Mouse (Mus musculus): Measurements from ENCODE around the gene Prkca.

Prkca gene

GRCm38 (mm10) chr11:108039761-108040160 is 304.0 kb downstream of the Prkca start:
- no peak for DNase-seq

- DNase-seq, result no peak
Measured at GRCm38 (mm10) chr11:108038989-108039388, 304.7 kb downstream of the Prkca start.

- DNase-seq, result no peak
Measured at GRCm38 (mm10) chr11:108036339-108036738, 307.4 kb downstream of the Prkca start.

- DNase-seq, result no peak
Measured at GRCm38 (mm10) chr11:108035761-108036160, 308.0 kb downstream of the Prkca start.

GRCm38 (mm10) chr11:108034376-108034775 is 309.4 kb downstream of the Prkca start:
- no peak for DNase-seq

GRCm38 (mm10) chr11:108032568-108032967 is 311.2 kb downstream of the Prkca start:
- DNase-seq, result no peak

- DNase-seq, result no peak
Measured at GRCm38 (mm10) chr11:108030956-108031604, 312.6 kb downstream of the Prkca start.

GRCm38 (mm10) chr11:108029321-108029720 is 314.4 kb downstream of the Prkca start:
- DNase-seq, result no peak

GRCm38 (mm10) chr11:108028398-108028797 is 315.3 kb downstream of the Prkca start:
- DNase-seq, result no peak

GRCm38 (mm10) chr11:108025726-108026425 is 317.9 kb downstream of the Prkca start:
- DNase-seq, result no peak

GRCm38 (mm10) chr11:108023188-108023587 is 320.5 kb downstream of the Prkca start:
- no peak for DNase-seq

GRCm38 (mm10) chr11:108020889-108021288 is 322.8 kb downstream of the Prkca start:
- DNase-seq, result no peak

GRCm38 (mm10) chr11:108015284-108015683 is 328.4 kb downstream of the Prkca start:
- DNase-seq, result no peak

GRCm38 (mm10) chr11:108013390-108013789 is 330.3 kb downstream of the Prkca start:
- no peak for DNase-seq

- DNase-seq, result no peak
Measured at GRCm38 (mm10) chr11:108010465-108010864, 333.3 kb downstream of the Prkca start.

- DNase-seq, result peak; percentile 54
Measured at GRCm38 (mm10) chr11:107998891-107999290, 344.8 kb downstream of the Prkca start.

GRCm38 (mm10) chr11:107996896-107997670 is 346.6 kb downstream of the Prkca start:
- no peak for DNase-seq

- DNase-seq, result peak; percentile 55
Measured at GRCm38 (mm10) chr11:107994487-107994886, 349.2 kb downstream of the Prkca start.

GRCm38 (mm10) chr11:107993792-107994191 is 349.9 kb downstream of the Prkca start:
- DNase-seq, result no peak

GRCm38 (mm10) chr11:107992500-107992899 is 351.2 kb downstream of the Prkca start:
- DNase-seq, result peak; percentile 64

GRCm38 (mm10) chr11:107991990-107992389 is 351.7 kb downstream of the Prkca start:
- peak; percentile 75 for DNase-seq

- DNase-seq, result no peak
Measured at GRCm38 (mm10) chr11:107989241-107989640, 354.5 kb downstream of the Prkca start.

GRCm38 (mm10) chr11:107985941-107986340 is 357.8 kb downstream of the Prkca start:
- DNase-seq, result peak; percentile 47

GRCm38 (mm10) chr11:107983883-107984282 is 359.8 kb downstream of the Prkca start:
- DNase-seq, result no peak

Measured in liver (tissue).